Mouse (Mus musculus): ENCODE data around the gene Kcnk7. TPM values are rescaled to one million over a fixed set of nuclear protein-coding genes. Genes with fewer than 3 reads are reported as not detected.

The Kcnk7 gene
- polyA plus RNA-seq, 1 experiment = 0.19 TPM

DNA sequence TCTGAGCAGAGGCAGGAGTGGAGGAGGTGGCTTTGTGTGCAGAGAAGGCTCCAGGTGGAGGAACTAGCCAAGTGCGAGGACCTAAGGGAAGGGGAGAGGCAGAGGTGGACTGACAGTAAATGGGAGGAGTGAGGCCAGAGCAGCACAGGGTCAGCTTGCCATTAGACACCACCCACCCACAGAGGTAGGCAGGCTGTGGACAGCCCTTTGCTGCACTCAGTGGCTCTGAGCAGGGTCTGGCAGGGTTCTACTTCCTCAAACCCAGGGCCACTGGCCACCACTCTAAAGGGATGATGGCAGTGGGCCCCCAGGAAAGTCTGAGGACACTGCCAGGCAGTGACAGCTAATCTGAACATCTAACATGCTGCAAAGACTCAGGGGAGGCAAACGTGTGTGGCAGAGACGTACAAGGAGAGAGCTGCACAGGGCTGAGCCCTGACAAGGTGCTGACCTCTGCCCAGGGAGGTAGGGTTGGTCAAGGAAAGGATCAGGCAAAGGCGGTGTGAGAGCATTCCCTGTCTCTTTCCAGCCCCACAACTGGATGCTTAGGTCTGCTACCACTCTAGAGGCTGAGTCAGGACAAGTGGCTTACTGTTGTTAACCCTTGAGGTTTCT lies 19.9 kb downstream of the Kcnk7 start:
- TF ChIP-seq CTCF (IDR thresholded peaks at IDR 0.05; ENCODE audit: control insufficient read depth, insufficient read depth, insufficient read length) (no peak), MYOD1 (IDR thresholded peaks at IDR 0.05; ENCODE audit: control insufficient read depth, insufficient read length, low read depth) (no peak), USF1 (IDR thresholded peaks at IDR 0.05; ENCODE audit: low read depth) (no peak)
- peak overlapping the region; percentile 61 for H3ac ChIP-seq (ENCODE audit: control insufficient read depth, insufficient read length, low read depth)
- H3K79me2 ChIP-seq (ENCODE audit: control insufficient read depth, insufficient read depth) = peaks cover 65% of the 10 kb centered on the region
- peaks cover 45% of the 10 kb centered on the region for H3K36me3 ChIP-seq (ENCODE audit: control insufficient read depth, insufficient read depth)
- H3K4me3 ChIP-seq (ENCODE audit: insufficient read depth, poor library complexity, severe bottlenecking) = peak overlapping the region; percentile 45
- peaks cover 42% of the 10 kb centered on the region for H3K79me3 ChIP-seq (ENCODE audit: low read depth)
- H3K27me3 ChIP-seq (ENCODE audit: control insufficient read depth, insufficient read depth, insufficient read length) = no peaks in the 10 kb centered on the region

DNA sequence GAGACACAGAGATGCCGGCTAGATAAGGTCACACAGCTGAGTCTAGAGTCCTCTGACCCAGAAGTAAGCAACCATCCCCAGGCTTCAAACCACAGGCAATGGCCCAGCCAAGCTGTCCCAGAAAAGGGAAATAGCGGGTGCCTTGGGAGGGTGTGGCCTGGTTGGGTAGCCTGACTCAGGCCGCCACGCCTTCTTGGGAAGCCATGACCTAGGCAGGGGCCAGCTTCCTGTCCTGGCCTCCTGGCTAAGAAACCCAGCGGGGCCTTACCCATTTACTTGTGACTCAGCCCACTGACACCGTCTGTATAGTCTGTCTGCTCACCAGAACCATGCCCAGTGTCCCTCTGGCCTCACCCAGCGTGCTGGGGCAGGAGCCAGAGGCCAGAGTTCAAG lies 20.4 kb downstream of the Kcnk7 start:
- peak overlapping the region; percentile 45 for H3K4me3 ChIP-seq (ENCODE audit: insufficient read depth, poor library complexity, severe bottlenecking)
- H3K36me3 ChIP-seq (ENCODE audit: control insufficient read depth, insufficient read depth) = peaks cover 40% of the 10 kb centered on the region
- TF ChIP-seq MAX (IDR thresholded peaks at IDR 0.05) (peak; percentile 82), CEBPB (IDR thresholded peaks at IDR 0.05; ENCODE audit: low read depth) (no peak)
- peaks cover 70% of the 10 kb centered on the region for H3K79me2 ChIP-seq (ENCODE audit: control insufficient read depth, insufficient read depth)
- no peaks in the 10 kb centered on the region for H3K27me3 ChIP-seq (ENCODE audit: control insufficient read depth, insufficient read depth, insufficient read length)
- peaks cover 44% of the 10 kb centered on the region for H3K79me3 ChIP-seq (ENCODE audit: low read depth)
- H3ac ChIP-seq (ENCODE audit: control insufficient read depth, insufficient read length, low read depth) = peak overlapping the region; percentile 1

DNA sequence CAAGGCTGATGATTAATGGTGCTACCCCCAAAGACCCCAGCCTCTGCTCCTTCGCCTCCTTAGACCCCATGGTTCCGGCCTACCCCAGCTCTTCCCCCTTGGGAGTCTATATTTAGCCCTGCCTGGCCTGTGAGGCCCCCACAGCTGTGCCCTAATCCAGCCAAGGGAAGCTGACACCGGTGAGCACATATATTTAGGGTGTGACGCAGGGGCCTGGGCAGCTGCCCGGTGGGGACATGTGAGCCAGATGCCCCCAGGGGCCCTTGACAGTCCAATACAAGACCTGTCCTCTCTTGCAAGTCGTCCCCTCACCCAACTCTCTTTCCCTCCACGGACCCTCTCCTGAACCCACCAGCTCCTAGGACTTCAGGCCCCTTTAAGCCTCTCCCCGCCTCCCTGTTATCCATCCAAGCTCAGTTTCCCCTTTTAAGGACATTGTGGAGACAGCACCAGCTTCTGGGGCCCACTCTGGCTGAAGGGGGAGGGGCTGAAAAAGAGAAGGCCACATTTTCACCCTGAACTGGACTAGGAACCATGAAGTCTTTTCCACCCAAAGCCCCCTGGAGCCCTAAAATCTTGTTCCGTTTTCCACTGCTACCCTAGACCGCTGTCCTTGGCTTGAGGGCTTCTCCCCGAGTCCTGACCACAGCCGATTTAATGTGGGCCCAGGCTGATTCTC lies 21.0 kb downstream of the Kcnk7 start:
- peaks cover 77% of the 10 kb centered on the region for H3K79me2 ChIP-seq (ENCODE audit: control insufficient read depth, insufficient read depth)
- H3K4me3 ChIP-seq (ENCODE audit: insufficient read depth, poor library complexity, severe bottlenecking) = peak overlapping the region; percentile 45
- peak; percentile 74 for TF ChIP-seq MYOD1 (IDR thresholded peaks at IDR 0.05; ENCODE audit: control insufficient read depth, insufficient read length, low read depth)
- TF ChIP-seq CEBPB (IDR thresholded peaks at IDR 0.05; ENCODE audit: low read depth) = no peak
- H3K79me3 ChIP-seq (ENCODE audit: low read depth) = peaks cover 44% of the 10 kb centered on the region
- H3ac ChIP-seq (ENCODE audit: control insufficient read depth, insufficient read length, low read depth) = peak overlapping the region; percentile 76
- H3K27me3 ChIP-seq (ENCODE audit: control insufficient read depth, insufficient read depth, insufficient read length) = no peaks in the 10 kb centered on the region
- peaks cover 38% of the 10 kb centered on the region for H3K36me3 ChIP-seq (ENCODE audit: control insufficient read depth, insufficient read depth)

DNA sequence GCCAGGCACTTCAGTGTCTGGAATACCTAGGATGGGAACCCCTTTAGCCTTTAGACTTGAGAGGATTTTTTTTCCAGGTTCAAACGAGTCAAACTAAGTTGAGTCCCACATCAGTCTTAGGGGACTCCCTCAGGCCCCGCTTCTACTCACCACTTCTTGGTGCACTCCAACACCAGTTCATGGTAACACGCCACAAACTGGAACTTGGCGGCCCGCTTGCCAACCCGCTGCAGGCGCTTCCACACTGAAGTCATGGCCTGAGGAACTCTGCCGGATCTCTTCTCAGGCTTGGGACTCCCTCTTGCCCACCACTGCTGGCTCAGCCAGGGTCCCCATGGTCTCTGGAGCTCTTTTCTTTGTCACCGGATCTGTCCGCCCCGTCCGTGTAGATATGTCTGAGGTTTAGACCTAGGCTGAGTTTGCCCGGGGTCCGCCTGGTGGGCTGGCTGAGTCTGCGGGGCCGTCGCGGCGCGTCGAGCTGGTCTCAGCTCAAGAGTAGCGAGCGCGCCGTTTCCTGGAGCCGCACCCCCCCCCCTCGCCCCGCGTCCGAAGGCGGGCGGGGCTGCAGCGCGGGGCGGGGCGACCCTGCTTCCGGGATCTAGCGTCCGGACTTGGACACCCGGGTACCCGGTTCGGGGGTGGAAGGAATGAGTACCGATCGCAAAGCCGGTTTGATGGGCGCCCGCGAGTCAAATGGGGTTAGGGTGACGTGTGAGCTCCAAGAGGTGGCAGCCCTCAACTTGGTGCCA lies 21.8 kb downstream of the Kcnk7 start, which contains the start of gene Ehbp1l1:
Gene Ehbp1l1, minus strand, starts transcription at position 551 of the 749 bp plus-strand sequence.
- Histone ChIP-seq H3K27me3 (ENCODE audit: control insufficient read depth, insufficient read depth, insufficient read length) (no peaks in the 10 kb centered on the region), H3ac (ENCODE audit: control insufficient read depth, insufficient read length, low read depth) (peak within 1 kb of the TSS; percentile 76), H3K4me3 (ENCODE audit: insufficient read depth, poor library complexity, severe bottlenecking) (peak within 1 kb of the TSS; percentile 85), H3K79me2 (ENCODE audit: control insufficient read depth, insufficient read depth) (peaks cover 84% of the 10 kb centered on the region), H3K79me3 (ENCODE audit: low read depth) (peaks cover 48% of the 10 kb centered on the region), H3K36me3 (ENCODE audit: control insufficient read depth, insufficient read depth) (peaks cover 36% of the 10 kb centered on the region)
- TF ChIP-seq CEBPB (IDR thresholded peaks at IDR 0.05; ENCODE audit: low read depth) (no peak), FOSL1 (IDR thresholded peaks at IDR 0.05; ENCODE audit: insufficient read depth, low read length, poor library complexity, severe bottlenecking) (no peak), MYOD1 (IDR thresholded peaks at IDR 0.05; ENCODE audit: control insufficient read depth, insufficient read length, low read depth) (no peak), MYOG (IDR thresholded peaks at IDR 0.05; ENCODE audit: control insufficient read depth, extremely low read depth, insufficient read length) (no peak), USF1 (IDR thresholded peaks at IDR 0.05; ENCODE audit: low read depth) (no peak), CTCF (IDR thresholded peaks at IDR 0.05; ENCODE audit: control insufficient read depth, insufficient read depth, insufficient read length) (no peak), MAX (IDR thresholded peaks at IDR 0.05) (no peak)

DNA sequence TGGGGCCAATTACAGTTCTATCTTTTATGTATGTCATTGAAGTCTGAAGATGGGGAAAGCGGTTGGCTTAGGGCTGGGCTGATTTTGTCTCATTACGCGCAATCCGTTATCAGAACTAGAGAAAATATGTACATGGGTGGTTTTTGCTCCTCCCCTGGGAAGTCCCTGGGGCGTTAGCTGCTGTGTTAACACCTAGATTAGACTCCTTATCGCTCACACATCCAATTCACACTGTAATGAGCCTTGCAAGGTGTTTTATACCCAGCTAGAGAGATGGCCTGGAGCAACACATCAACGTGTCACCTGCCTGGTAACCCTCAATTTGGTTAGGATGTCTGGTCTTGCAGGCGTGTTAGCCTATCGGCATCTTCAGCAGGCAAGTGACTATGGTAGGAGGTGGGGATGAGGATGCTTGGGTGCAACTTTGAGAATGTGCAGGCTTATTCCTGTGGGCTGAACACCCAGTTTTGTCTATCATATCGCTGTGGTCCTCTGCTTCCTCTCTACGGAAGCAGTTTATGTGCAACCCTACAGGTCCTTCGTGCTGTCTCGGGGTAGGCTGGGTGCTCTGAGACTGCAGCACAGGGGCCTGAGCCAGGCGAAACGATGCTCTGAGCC lies 22.9 kb downstream of the Kcnk7 start:
- H3ac ChIP-seq (ENCODE audit: control insufficient read depth, insufficient read length, low read depth) = peak overlapping the region; percentile 35

More for the DNA sequence above, 22.9 kb downstream of the Kcnk7 start:
- Histone ChIP-seq H3K4me3 (ENCODE audit: insufficient read depth, poor library complexity, severe bottlenecking) (peak overlapping the region; percentile 85), H3K27me3 (ENCODE audit: control insufficient read depth, insufficient read depth, insufficient read length) (no peaks in the 10 kb centered on the region), H3K79me2 (ENCODE audit: control insufficient read depth, insufficient read depth) (peaks cover 88% of the 10 kb centered on the region), H3K36me3 (ENCODE audit: control insufficient read depth, insufficient read depth) (peaks cover 26% of the 10 kb centered on the region), H3K79me3 (ENCODE audit: low read depth) (peaks cover 51% of the 10 kb centered on the region)
- no peak for TF ChIP-seq CTCF (IDR thresholded peaks at IDR 0.05; ENCODE audit: control insufficient read depth, insufficient read depth, insufficient read length)
- no peak for TF ChIP-seq MAX (IDR thresholded peaks at IDR 0.05)
- TF ChIP-seq CEBPB (IDR thresholded peaks at IDR 0.05; ENCODE audit: low read depth) = no peak
- no peak for TF ChIP-seq FOSL1 (IDR thresholded peaks at IDR 0.05; ENCODE audit: insufficient read depth, low read length, poor library complexity, severe bottlenecking)
- TF ChIP-seq MYOD1 (IDR thresholded peaks at IDR 0.05; ENCODE audit: control insufficient read depth, insufficient read length, low read depth) = no peak
- TF ChIP-seq USF1 (IDR thresholded peaks at IDR 0.05; ENCODE audit: low read depth) = no peak
- TF ChIP-seq MYOG (IDR thresholded peaks at IDR 0.05; ENCODE audit: control insufficient read depth, extremely low read depth, insufficient read length) = no peak

All from C2C12 (cell line).